Mouse (Mus musculus): ENCODE results near the gene Atg4b.
A peak's percentile ranks its signal among the peaks of the same experiment; 100 is the strongest.
"Not testable (repeated sequence)": the region's sequence is repeated elsewhere in the genome, so short reads cannot be mapped to it uniquely, and the experiment has no call there.

Atg4b gene

DNA sequence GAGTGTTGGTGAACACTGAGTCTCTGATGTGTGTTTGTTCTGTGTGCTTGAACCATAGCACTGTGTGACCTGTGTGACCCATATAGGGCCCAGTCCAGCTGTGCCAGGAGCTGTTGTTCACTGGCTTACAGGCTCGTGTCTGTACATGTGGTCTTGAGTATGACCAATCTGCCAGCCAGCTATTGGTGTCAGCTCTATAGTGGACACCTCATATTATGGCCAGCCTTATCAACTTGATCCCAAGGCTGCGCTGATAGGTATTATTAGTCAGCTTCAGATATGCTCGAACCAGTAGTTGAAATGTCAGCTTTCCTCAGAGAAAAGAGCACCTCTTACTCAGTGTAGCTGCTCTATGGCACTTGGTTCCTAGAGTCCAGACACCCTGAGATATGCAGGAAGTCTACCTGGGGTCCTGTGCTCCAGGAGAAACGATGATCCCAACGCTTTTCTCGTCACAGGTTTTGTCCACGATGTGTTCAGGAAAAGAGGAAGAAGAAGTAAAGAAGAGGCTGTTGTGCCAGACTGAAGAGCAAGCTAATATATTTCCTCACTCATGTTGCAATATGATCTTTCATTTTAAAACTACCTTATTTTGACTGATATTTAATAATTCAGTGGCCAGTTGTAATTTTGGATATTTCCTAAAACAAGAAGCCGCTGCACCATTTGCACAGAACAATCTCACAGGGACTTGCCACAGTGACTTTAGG lies 66.7 kb downstream of the Atg4b start:
- no peak for DNase-seq (ENCODE audit: low read depth, low spot score)

- DNase-seq (ENCODE audit: low read depth, low spot score) = no peak
Observed at GRCm38 (mm10) chr1:93818722-93819121, 67.4 kb downstream of the Atg4b start.

GRCm38 (mm10) chr1:93823796-93824495 lies 72.6 kb downstream of the Atg4b start:
- DNase-seq (ENCODE audit: low read depth, low spot score) = no peak

GRCm38 (mm10) chr1:93824609-93825008 lies 73.3 kb downstream of the Atg4b start, which contains the start of gene D2hgdh:
D2hgdh (plus strand) TSS chr1:93824909.
- no peak for DNase-seq (ENCODE audit: low read depth, low spot score)

DNA sequence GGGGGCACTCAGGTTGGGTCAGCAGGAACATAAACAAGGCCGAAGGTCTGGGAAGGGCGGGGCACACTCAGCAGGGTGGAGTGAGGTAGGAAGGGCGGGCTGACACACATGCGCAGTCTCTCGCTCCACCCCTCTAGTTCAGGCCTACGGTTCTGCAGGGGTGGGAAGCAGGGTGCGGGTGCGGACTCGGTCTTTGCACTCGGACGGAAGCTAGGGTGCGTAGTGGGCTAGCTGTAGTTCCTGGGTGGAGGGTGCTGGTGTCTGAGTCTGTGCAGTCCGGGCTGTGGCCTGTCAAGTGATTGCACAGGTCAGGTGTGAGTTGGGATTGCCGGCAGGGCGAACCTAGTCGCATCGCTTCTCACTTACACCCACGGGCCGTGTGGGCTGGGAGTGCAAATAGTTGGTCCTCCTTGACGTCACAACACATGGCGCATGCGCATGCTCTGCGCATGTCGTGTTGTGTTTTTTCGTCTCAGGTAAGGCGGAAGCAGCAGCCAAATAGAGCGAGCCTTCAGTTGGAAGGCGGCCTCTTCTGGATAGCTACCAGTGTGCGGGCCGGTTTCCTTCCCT lies 73.9 kb downstream of the Atg4b start:
- peak; percentile 92 for DNase-seq (ENCODE audit: low read depth, low spot score)

GRCm38 (mm10) chr1:93825771-93826539 lies 74.7 kb downstream of the Atg4b start:
- DNase-seq (ENCODE audit: low read depth, low spot score) = no peak

GRCm38 (mm10) chr1:93826540-93826835 lies 75.2 kb downstream of the Atg4b start:
- no peak for DNase-seq (ENCODE audit: low read depth, low spot score)

GRCm38 (mm10) chr1:93832754-93833360 lies 81.6 kb downstream of the Atg4b start:
- not testable (repeated sequence) for DNase-seq (ENCODE audit: low read depth, low spot score)

- DNase-seq (ENCODE audit: low read depth, low spot score) = no peak
Observed at GRCm38 (mm10) chr1:93834671-93835150, 83.4 kb downstream of the Atg4b start.

- DNase-seq (ENCODE audit: low read depth, low spot score) = no peak
Observed at GRCm38 (mm10) chr1:93835211-93835610, 83.9 kb downstream of the Atg4b start.

DNA sequence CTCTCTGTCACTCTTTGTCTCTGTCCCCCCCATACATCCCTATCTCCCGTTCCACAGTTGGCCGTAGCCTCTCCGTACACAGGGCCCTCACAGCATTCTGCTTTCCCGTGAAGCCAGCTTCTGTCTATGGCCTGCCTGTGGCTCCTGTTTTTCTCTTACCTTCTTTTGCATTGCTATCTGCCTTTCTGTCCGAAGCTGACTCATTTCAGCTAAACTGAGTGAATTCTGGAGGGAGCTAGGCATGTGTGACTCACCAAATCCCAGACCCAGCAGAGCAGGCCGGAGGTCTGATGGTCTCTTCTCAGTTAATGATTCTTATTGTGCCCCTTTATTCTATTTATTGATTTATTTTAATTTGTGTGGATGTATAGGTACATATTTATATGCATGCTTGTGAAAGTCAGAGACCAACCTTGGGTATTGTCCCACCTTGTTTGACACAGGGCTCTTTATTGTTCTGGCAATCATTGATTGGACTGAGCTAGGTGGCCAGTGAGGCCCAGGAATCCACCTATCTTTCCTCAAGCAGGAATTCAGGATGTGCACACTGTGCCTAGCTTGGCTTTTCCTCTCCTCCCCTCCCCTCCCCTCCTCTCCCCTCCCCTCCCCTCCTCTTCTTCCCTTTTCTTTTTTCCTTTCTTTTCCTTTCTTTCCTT lies 84.7 kb downstream of the Atg4b start:
- DNase-seq (ENCODE audit: low read depth, low spot score) = no peak

DNA sequence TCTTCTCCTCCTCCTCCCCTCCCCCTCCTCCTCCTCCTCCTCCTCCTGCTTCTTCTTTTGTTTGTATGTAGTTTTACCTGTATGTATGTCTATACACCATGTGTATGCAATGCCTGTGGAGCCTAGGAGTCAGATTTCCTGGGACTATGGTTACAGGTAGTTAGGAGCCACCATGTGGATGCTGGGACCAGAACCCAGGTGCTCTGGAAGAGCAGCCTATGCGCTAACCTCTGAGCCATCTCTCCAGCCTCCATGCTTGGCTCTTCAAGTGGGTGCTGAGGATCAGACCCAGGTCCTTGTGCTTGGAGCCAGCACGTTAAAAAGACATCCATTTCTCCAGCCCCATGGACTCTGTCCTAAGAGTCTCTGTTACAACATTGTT lies 85.2 kb downstream of the Atg4b start:
- no peak for DNase-seq (ENCODE audit: low read depth, low spot score)

DNA sequence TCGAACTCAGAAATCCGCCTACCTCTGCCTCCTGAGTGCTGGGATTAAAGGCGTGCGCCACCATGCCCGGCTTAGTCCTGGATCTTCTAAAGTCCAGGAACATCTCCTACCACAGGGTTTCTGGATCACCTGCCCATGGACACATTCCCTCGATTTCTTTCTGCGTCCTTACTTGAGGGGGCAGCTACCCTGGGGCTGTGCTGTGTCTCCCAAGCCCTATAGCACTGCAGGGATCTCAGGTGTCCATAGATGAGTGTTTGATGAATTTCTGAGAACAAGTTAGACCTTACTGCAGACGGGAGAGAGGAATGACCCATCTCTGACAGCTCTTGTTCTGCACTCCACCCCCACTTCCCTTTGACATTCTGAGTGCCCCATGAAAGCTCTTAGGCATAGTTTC lies 86.0 kb downstream of the Atg4b start:
- no peak for DNase-seq (ENCODE audit: low read depth, low spot score)

- not testable (repeated sequence) for DNase-seq (ENCODE audit: low read depth, low spot score)
Observed at GRCm38 (mm10) chr1:93838569-93838968, 87.3 kb downstream of the Atg4b start.
